16 mouse cellular contexts compared by ENCODE assay signal in genomic region chr14:95282016-95282415, GRCm38 (mm10).
"Had no signal": no experiment of that assay in that cellular context is flagged by ENCODE, and none has a peak within 500 bp of the region (broad histone marks: within the 10 kb centered on the region; RNA-seq: fewer than 3 reads in every experiment).

No protein-coding gene starts in this region.

- H3K9me3 ChIP-seq: megakaryocyte, embryonic 14.5 days; midbrain, embryonic 13.5 days; midbrain, embryonic 15.5 days; neural tube, embryonic 13.5 days; stomach, embryonic 15.5 days had no signal

- H3K4me2 ChIP-seq: lung, embryonic 14.5 days; midbrain, embryonic 11.5 days; midbrain, embryonic 13.5 days; midbrain, embryonic 15.5 days; neural tube, embryonic 13.5 days; stomach, embryonic 15.5 days had no signal

- H3K36me3 ChIP-seq: midbrain, embryonic 13.5 days; midbrain, embryonic 15.5 days; neural tube, embryonic 13.5 days; stomach, embryonic 15.5 days had no signal

- H3K27me3 ChIP-seq: megakaryocyte, embryonic 14.5 days; midbrain, embryonic 13.5 days; midbrain, embryonic 15.5 days; neural tube, embryonic 13.5 days; stomach, embryonic 15.5 days had no signal

- H3K9ac ChIP-seq: lung, embryonic 14.5 days; midbrain, embryonic 13.5 days; midbrain, embryonic 15.5 days; neural tube, embryonic 13.5 days; stomach, embryonic 15.5 days had no signal

- H3K27ac ChIP-seq: macrophage; midbrain, embryonic 13.5 days; midbrain, embryonic 15.5 days; neural tube, embryonic 13.5 days; stomach, embryonic 15.5 days; stomach, postnatal 0 days had no signal

- ATAC-seq: midbrain, embryonic 13.5 days; midbrain, embryonic 15.5 days had no signal

- H3K4me1 ChIP-seq: megakaryocyte, embryonic 14.5 days; midbrain, embryonic 13.5 days; midbrain, embryonic 15.5 days; neural tube, embryonic 13.5 days; stomach, embryonic 15.5 days had no signal

- DNase-seq: lung, adult 18-20 months; lung, embryonic 14.5 days; lung, postnatal 14 days; lung, postnatal 36 days; right cerebral cortex, postnatal 14 days; thymus, adult 2 months; thymus, postnatal 25 days; thymus, postnatal 4 days had no signal

- H3K4me3 ChIP-seq: megakaryocyte, embryonic 14.5 days; midbrain, embryonic 13.5 days; midbrain, embryonic 15.5 days; neural tube, embryonic 13.5 days; stomach, embryonic 15.5 days had no signal
